Mouse (Mus musculus) liver, postnatal 0 days (tissue): ENCODE measurements at regions not wholly inside any gene's neighbourhood (a gene's known extent, or its start where the extent isn't known, plus 50 kb on each side); places are given as distances from the start of the nearest gene placed in this dataset.

Experiments
- CTCF ChIP-seq: sonication (generic); IDR thresholded peaks from 2 replicates; pipeline ENCODE4 v1.5.1; 2016; ENCODE audit warnings: antibody characterized with exemption, low read depth
- EP300 ChIP-seq: IDR thresholded peaks from 2 replicates; pipeline ENCODE4 v1.6.1; 2016; ENCODE audit warnings: antibody characterized with exemption, low read depth, mild to moderate bottlenecking

DNA sequence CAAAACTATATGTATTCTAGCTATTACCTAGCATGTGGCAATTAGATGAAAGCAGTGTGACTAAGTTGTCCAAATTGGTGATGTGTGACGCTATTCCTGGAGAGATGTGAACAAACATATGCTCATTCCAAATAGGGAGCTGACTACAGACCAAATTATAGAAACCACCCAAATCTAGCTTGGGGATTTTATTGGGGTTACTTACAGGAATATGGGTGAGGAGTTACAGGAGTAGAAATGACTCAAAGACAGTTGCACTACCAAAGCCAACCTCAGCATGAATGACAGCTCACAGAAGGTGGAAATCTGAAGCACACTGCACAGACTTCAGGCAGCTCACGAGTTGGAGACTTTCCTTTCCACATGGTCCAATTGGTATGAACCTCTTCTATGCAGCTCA is 326.5 kb upstream of the Sdr16c6 start:
- TF ChIP-seq CTCF (no peak), EP300 (no peak)
